Mouse (Mus musculus) cerebellum, postnatal 36 days (tissue): Measurements from ENCODE around the gene Cct4.

Experiments used
- DNase-seq, 2 experiments: peaks; one replicate each; pipeline ENCODE4 v3.0.0; 2021 to 2022; ENCODE audit warnings: mixed read lengths in 2 of 2

The Cct4 gene

GRCm38 (mm10) chr11:22990393-22991126, at the start of gene Cct4:
TSS of gene Cct4 (plus strand) at chr11:22990519.
- DNase-seq: peak; percentile 94

GRCm38 (mm10) chr11:22949101-22949500, 41.2 kb upstream of the Cct4 start:
- DNase-seq: no peak

GRCm38 (mm10) chr11:22950131-22950530, 40.2 kb upstream of the Cct4 start:
- no peak for DNase-seq

- no peak for DNase-seq
These were observed 37.7 kb upstream of the Cct4 start for GRCm38 (mm10) chr11:22952668-22953067.

- DNase-seq: no peak
These were observed 34.0 kb upstream of the Cct4 start for GRCm38 (mm10) chr11:22956346-22956745.

- peak in 1 of 2 experiments; percentile 24 for DNase-seq
These were observed 33.5 kb upstream of the Cct4 start for GRCm38 (mm10) chr11:22956830-22957229.

- DNase-seq: no peak
These were observed 32.4 kb upstream of the Cct4 start for GRCm38 (mm10) chr11:22957791-22958374.

- no peak for DNase-seq
These were observed 28.2 kb upstream of the Cct4 start for GRCm38 (mm10) chr11:22962101-22962500.

GRCm38 (mm10) chr11:22964401-22964800, 25.9 kb upstream of the Cct4 start:
- no peak for DNase-seq

- DNase-seq: no peak
These were observed 24.8 kb upstream of the Cct4 start for GRCm38 (mm10) chr11:22965503-22965902.

GRCm38 (mm10) chr11:22969486-22969885, 20.8 kb upstream of the Cct4 start:
- DNase-seq: no peak

GRCm38 (mm10) chr11:22970546-22970945, 19.8 kb upstream of the Cct4 start:
- DNase-seq: no peak

GRCm38 (mm10) chr11:22971835-22972709, 18.2 kb upstream of the Cct4 start, which contains the start of gene Zrsr1:
TSS of gene Zrsr1 (plus strand) at chr11:22972005.
- peak; percentile 79 to 81 for DNase-seq

GRCm38 (mm10) chr11:22972746-22973526, 17.4 kb upstream of the Cct4 start:
- DNase-seq: peak; percentile 82 to 88

GRCm38 (mm10) chr11:22973599-22973998, 16.7 kb upstream of the Cct4 start:
- no peak for DNase-seq

GRCm38 (mm10) chr11:22978215-22978614, 12.1 kb upstream of the Cct4 start:
- DNase-seq: no peak

GRCm38 (mm10) chr11:22978711-22979110, 11.6 kb upstream of the Cct4 start:
- peak; percentile 74 to 77 for DNase-seq

GRCm38 (mm10) chr11:22979221-22979620, 11.1 kb upstream of the Cct4 start:
- DNase-seq: no peak

GRCm38 (mm10) chr11:22981041-22981440, 9.3 kb upstream of the Cct4 start:
- no peak for DNase-seq

GRCm38 (mm10) chr11:22981543-22981950, 8.8 kb upstream of the Cct4 start:
- peak in 1 of 2 experiments; percentile 20 for DNase-seq

- DNase-seq: peak; percentile 98
These were observed 8.1 kb upstream of the Cct4 start, which contains the start of the genes Gm28048 and Commd1 for GRCm38 (mm10) chr11:22981984-22982757. TSS of gene Gm28048 (minus strand) at chr11:22982090. TSS of gene Commd1 (minus strand) at chr11:22982382.

- DNase-seq: no peak
These were observed 7.5 kb upstream of the Cct4 start for GRCm38 (mm10) chr11:22982846-22983245.
